Mouse (Mus musculus): ENCODE data around the gene Vmn1r232. TPM values are rescaled to one million over a fixed set of nuclear protein-coding genes. Genes with fewer than 3 reads are reported as not detected.

Gene Vmn1r232
- not detected in 2 replicates for polyA plus RNA-seq (2015; fragmentation: Nextera tagmentation; extraction: Ambion mirVana)

- 38% methylated on average over 1 of the region's 1 CpGs for WGBS
- H3K4me3 ChIP-seq (replicated peaks): no peak within 1 kb of the TSS
- H3K4me2 ChIP-seq (replicated peaks): no peak within 1 kb of the TSS
- ATAC-seq (ENCODE audit: insufficient number of reproducible peaks, low FRiP score, low TSS enrichment, low read depth): no peak
- no peaks in the 10 kb centered on the region for H3K4me1 ChIP-seq
- no peak within 1 kb of the TSS for H3K27ac ChIP-seq (replicated peaks)
- H3K9me3 ChIP-seq (replicated peaks): no peaks in the 10 kb centered on the region
- no peaks in the 10 kb centered on the region for H3K36me3 ChIP-seq
- no peak within 1 kb of the TSS for H3K9ac ChIP-seq
- no peaks in the 10 kb centered on the region for H3K27me3 ChIP-seq
Measured at GRCm38 (mm10) chr17:20919614-20920013, at the start of gene Vmn1r232. TSS of gene Vmn1r232 (minus strand) at chr17:20919714.

DNA sequence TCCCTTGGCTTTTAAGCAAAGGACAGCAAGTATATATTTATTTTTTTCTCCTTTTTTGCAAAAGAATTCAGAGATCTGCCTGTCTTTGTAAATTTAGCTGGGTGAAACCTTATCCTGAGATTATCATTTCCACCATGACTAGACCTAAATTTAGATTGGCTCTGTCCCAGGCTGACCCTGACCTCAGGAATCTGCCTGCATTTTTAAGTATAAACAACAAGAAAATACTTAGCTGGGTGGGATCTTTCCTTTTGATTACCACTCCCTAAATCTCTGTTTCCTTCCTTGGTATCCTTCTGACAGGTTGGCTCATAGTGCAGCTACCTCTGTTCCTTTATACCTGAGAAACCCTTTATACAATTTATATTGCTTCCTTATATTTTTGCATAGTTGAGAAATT, 47.2 kb upstream of the Vmn1r232 start:
- Histone ChIP-seq H3K4me3 (replicated peaks) (no peak overlapping the region), H3K4me2 (replicated peaks) (no peak overlapping the region), H3K9me3 (replicated peaks) (no peaks in the 10 kb centered on the region), H3K27ac (replicated peaks) (no peak overlapping the region), H3K27me3 (no peaks in the 10 kb centered on the region), H3K4me1 (no peaks in the 10 kb centered on the region), H3K9ac (no peak overlapping the region), H3K36me3 (peaks cover 74% of the 10 kb centered on the region)
- ATAC-seq (ENCODE audit: insufficient number of reproducible peaks, low FRiP score, low TSS enrichment, low read depth): no peak

GRCm38 (mm10) chr17:20965421-20965820, 45.9 kb upstream of the Vmn1r232 start:
- no peak overlapping the region for H3K9ac ChIP-seq
- WGBS: 93% methylated on average over 4 of the region's 4 CpGs
- no peak overlapping the region for H3K27ac ChIP-seq (replicated peaks)
- no peaks in the 10 kb centered on the region for H3K4me1 ChIP-seq
- H3K4me3 ChIP-seq (replicated peaks): no peak overlapping the region
- H3K27me3 ChIP-seq: no peaks in the 10 kb centered on the region
- H3K4me2 ChIP-seq (replicated peaks): no peak overlapping the region
- H3K9me3 ChIP-seq (replicated peaks): no peaks in the 10 kb centered on the region
- ATAC-seq (ENCODE audit: insufficient number of reproducible peaks, low FRiP score, low TSS enrichment, low read depth): no peak
- H3K36me3 ChIP-seq: peaks cover 87% of the 10 kb centered on the region

DNA sequence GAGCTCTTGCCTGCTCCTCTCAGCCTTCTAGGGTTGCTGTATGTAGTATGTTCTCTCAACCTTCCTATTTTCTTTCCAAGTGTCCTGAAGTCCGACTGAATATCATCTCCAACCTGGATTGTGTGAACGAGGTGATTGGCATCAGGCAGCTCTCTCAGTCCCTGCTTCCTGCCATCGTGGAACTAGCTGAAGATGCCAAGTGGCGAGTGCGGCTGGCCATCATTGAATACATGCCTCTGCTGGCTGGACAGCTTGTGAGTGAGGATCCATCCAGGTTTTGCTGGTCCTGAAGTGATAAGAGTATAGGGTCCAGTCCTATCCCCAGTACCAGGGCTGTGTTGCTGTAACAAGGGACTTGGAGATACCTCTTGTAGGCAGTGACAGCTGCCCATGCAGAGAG, 40.9 kb upstream of the Vmn1r232 start:
- Histone ChIP-seq H3K4me3 (replicated peaks) (no peak overlapping the region), H3K27me3 (no peaks in the 10 kb centered on the region), H3K36me3 (peaks cover 99% of the 10 kb centered on the region), H3K27ac (replicated peaks) (no peak overlapping the region), H3K4me2 (replicated peaks) (no peak overlapping the region), H3K9me3 (replicated peaks) (no peaks in the 10 kb centered on the region), H3K4me1 (no peaks in the 10 kb centered on the region), H3K9ac (no peak overlapping the region)
- WGBS: 91% methylated on average over 5 of the region's 5 CpGs
- no peak for ATAC-seq (ENCODE audit: insufficient number of reproducible peaks, low FRiP score, low TSS enrichment, low read depth)

DNA sequence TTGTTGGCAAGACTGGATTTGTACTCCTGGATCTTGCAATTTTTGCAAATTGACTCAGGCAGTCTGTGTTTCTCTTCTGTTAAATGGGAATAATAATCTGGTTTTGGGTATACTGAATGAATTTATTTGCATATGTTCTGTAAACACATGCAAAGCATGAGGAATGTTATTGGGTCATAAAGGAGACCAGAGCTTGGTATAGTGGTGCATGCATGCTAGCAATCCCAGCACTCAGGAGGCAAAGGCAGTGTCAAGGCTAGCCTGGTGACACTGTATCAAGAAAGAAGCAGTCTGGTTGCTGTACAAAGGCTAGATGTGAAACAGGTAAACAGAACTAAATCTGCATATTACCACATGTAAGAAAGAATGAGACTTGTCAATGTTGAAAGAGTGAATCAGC, 27.1 kb upstream of the Vmn1r232 start:
- H3K27me3 ChIP-seq: no peaks in the 10 kb centered on the region
- no peak for ATAC-seq (ENCODE audit: insufficient number of reproducible peaks, low FRiP score, low TSS enrichment, low read depth)
- H3K4me2 ChIP-seq (replicated peaks): peak overlapping the region; percentile 56
- peak overlapping the region; percentile 91; the same call in 1 of the 2 replicates for H3K9ac ChIP-seq
- H3K36me3 ChIP-seq: peaks cover 4% of the 10 kb centered on the region
- no peaks in the 10 kb centered on the region for H3K9me3 ChIP-seq (replicated peaks)
- H3K27ac ChIP-seq (replicated peaks): no peak overlapping the region
- H3K4me1 ChIP-seq: peaks cover 22% of the 10 kb centered on the region
- peak overlapping the region; percentile 72 for H3K4me3 ChIP-seq (replicated peaks)

DNA sequence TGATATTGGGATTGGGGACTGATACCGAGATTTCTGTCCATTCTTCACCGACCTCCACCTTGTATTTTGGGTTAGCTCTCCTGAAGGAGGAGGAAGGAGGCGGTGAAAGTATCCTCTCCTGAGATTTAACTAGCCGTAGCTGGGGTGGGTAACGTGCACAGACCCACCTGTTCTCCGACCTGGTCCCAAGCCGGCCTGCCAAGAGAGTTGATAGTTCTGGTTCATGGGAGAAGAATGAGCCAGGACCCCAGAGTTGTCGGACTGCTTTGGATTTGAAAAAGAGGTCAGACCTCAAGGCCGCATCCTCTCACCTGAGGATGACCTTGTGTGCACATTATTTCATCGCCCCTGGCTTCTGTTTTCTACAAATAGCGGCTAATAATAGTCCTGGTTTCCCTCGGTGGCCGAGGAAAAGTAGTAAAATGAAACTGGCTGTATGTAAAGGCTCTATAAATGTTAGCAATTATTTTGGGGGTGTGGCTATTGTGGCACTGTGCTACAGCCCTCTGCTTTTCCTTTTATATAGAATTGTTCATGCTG, 26.6 kb upstream of the Vmn1r232 start:
- no peak for ATAC-seq (ENCODE audit: insufficient number of reproducible peaks, low FRiP score, low TSS enrichment, low read depth)
- Histone ChIP-seq H3K4me1 (peaks cover 22% of the 10 kb centered on the region), H3K9me3 (replicated peaks) (no peaks in the 10 kb centered on the region), H3K9ac (peak overlapping the region; percentile 91), H3K27ac (replicated peaks) (peak overlapping the region; percentile 99), H3K4me2 (replicated peaks) (peak overlapping the region; percentile 56), H3K27me3 (no peaks in the 10 kb centered on the region), H3K4me3 (replicated peaks) (peak overlapping the region; percentile 72), H3K36me3 (no peaks in the 10 kb centered on the region)
- WGBS: under 1% methylated on average over 13 of the region's 13 CpGs

DNA sequence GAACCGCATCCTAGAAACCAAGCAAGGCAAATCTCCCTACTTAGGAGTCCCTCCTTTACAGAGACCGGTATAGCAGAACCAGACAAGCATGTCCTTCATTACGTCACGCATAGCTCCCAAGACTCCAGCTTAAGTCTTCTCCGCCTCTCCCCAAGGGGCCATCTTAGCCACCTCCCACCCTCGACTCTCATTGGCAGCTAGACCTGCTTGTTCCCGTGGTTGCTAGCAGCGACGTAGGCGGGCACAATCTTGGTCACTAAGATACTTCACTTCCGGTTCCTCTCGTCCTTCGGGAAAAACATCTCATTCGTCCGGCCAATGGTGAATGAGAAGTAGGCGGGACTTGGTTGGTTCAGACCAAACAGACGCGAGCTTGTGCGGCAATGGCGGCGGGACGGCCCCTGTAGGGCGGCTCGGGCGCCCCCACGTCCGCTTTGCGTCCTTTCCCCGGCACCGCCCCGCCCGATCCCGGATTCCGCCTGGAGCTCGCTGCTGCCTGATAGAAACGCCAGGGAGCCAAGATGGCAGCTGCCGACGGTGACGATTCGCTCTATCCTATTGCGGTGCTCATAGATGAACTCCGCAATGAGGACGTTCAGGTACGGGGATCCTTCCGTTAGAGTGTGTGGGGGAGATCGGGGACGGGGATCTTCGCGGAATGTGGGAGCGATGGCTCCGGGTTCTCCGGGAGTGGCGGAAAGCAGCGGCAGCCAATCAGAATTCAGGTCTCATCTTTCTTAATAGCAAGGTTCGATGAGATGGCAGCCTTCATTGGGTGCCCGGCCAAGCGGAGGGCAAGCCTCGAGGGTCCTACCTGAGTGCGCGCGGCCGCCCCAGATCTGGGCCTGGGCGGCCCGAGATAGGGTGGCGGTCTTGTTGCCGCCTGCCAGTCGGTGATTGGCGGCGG, 25.7 kb upstream of the Vmn1r232 start, which contains the start of gene Ppp2r1a:
Gene Ppp2r1a, plus strand, starts transcription at position 327 of the 907 bp plus-strand sequence.
- ATAC-seq (ENCODE audit: insufficient number of reproducible peaks, low FRiP score, low TSS enrichment, low read depth): peak; percentile 99
- under 1% methylated on average over 69 of the region's 69 CpGs for WGBS
- peak within 1 kb of the TSS; percentile 72 for H3K4me3 ChIP-seq (replicated peaks)
- peak within 1 kb of the TSS; percentile 99 for H3K27ac ChIP-seq (replicated peaks)
- no peaks in the 10 kb centered on the region for H3K36me3 ChIP-seq
- no peaks in the 10 kb centered on the region for H3K27me3 ChIP-seq
- no peaks in the 10 kb centered on the region for H3K9me3 ChIP-seq (replicated peaks)
- peak within 1 kb of the TSS; percentile 56 for H3K4me2 ChIP-seq (replicated peaks)
- H3K4me1 ChIP-seq: peaks cover 22% of the 10 kb centered on the region
- peak within 1 kb of the TSS; percentile 91 for H3K9ac ChIP-seq

GRCm38 (mm10) chr17:20944226-20944625, 24.7 kb upstream of the Vmn1r232 start:
- H3K27ac ChIP-seq (replicated peaks): peak overlapping the region; percentile 99
- peak overlapping the region; percentile 50; the same call in 1 of the 2 replicates for H3K9ac ChIP-seq
- peaks cover 22% of the 10 kb centered on the region for H3K4me1 ChIP-seq
- H3K4me3 ChIP-seq (replicated peaks): peak overlapping the region; percentile 72
- no peaks in the 10 kb centered on the region for H3K36me3 ChIP-seq
- no peak for ATAC-seq (ENCODE audit: insufficient number of reproducible peaks, low FRiP score, low TSS enrichment, low read depth)
- WGBS: 41% methylated on average over 3 of the region's 3 CpGs
- no peaks in the 10 kb centered on the region for H3K9me3 ChIP-seq (replicated peaks)
- peak overlapping the region; percentile 56 for H3K4me2 ChIP-seq (replicated peaks)
- H3K27me3 ChIP-seq: no peaks in the 10 kb centered on the region

DNA sequence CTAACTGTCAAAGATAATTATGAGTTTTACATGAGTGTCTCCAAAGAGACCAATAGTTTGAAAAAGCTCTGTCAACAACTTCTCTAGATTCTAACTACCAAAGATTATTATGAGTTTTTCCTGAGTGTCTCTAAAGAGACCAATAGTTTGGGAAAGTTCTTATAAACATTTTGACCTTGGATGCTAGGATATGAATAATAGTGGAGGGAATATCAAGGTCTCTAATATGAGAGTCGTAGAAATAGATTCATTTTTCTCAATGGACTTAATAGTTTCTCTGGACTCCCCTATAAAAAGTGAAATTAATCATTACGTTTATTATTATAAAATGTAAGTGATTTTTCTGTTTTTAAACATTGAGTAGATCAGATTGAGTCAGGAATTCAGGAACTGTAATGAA, 14.5 kb downstream of the Vmn1r232 start, which contains the start of gene Vmn1r231:
Gene Vmn1r231, minus strand, starts transcription at position 101 of the 400 bp plus-strand sequence.
- H3K4me3 ChIP-seq (replicated peaks): no peak within 1 kb of the TSS

More for the DNA sequence above, 14.5 kb downstream of the Vmn1r232 start, which contains the start of gene Vmn1r231:
- H3K4me2 ChIP-seq (replicated peaks): no peak within 1 kb of the TSS
- H3K9me3 ChIP-seq (replicated peaks): no peaks in the 10 kb centered on the region
- no peaks in the 10 kb centered on the region for H3K36me3 ChIP-seq
- H3K9ac ChIP-seq: no peak within 1 kb of the TSS
- no peaks in the 10 kb centered on the region for H3K4me1 ChIP-seq
- H3K27me3 ChIP-seq: no peaks in the 10 kb centered on the region
- no peak for ATAC-seq (ENCODE audit: insufficient number of reproducible peaks, low FRiP score, low TSS enrichment, low read depth)
- WGBS: 66% methylated on average over 2 of the region's 2 CpGs
- H3K27ac ChIP-seq (replicated peaks): no peak within 1 kb of the TSS

Measured in embryonic facial prominence, embryonic 15.5 days (tissue).